Mouse (Mus musculus): Measurements from ENCODE around the gene B230118H07Rik. TPM values are rescaled to one million over a fixed set of nuclear protein-coding genes. Genes with fewer than 3 reads are reported as not detected.
"Not testable (repeated sequence)": the region's sequence is repeated elsewhere in the genome, so short reads cannot be mapped to it uniquely, and the experiment has no call there.

The B230118H07Rik gene
- total RNA-seq, 2 experiments from 2014 or later = 81.0 to 87.2 TPM

GRCm38 (mm10) chr2:101592023-101592841 is 57.1 kb downstream of the B230118H07Rik start:
- no peak for DNase-seq (ENCODE audit: low spot score)

DNA sequence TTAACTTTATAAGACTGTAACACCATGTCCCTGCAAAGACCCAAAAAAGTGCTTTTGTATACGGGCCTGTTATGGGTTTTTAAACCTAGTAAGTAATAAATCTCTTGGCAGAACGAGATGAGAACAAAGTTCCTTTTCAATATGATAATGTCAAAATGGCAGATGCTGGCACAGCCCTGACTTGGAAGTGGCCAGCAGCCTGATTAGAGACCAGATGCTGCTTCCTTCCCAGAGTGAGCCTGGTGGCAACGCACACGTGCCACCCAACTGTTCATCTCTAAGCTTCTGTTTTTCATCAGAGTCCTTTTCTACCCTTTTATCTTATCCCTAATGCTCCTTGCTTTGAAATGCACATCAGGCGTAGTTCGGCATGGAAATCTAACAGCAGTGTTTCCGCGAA is 58.0 kb downstream of the B230118H07Rik start:
- DNase-seq (ENCODE audit: low spot score) = no peak

DNA sequence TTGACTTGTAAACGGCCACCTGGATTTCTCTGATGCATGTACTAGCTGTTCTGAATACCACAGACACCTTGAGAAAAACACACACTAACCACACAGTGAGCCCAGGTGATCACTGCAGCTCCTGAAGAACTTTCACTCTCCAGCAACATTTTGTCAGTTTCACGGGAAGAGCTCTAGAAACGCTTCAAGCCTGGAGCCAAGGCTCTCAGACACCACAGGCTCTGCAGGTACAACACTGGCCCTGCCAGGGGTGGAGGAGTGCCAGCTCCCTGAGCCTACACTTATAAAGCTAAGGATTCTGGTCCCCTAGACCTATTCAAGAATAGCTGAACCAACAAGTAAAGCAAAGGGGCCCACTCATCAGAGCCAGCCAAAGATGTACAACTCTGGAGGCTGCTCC is 67.9 kb downstream of the B230118H07Rik start:
- DNase-seq (ENCODE audit: low spot score) = no peak

- DNase-seq (ENCODE audit: low spot score) = no peak
Measured at GRCm38 (mm10) chr2:101580977-101581376, 68.4 kb downstream of the B230118H07Rik start.

- no peak for DNase-seq (ENCODE audit: low spot score)
Measured at GRCm38 (mm10) chr2:101580428-101580827, 68.9 kb downstream of the B230118H07Rik start.

DNA sequence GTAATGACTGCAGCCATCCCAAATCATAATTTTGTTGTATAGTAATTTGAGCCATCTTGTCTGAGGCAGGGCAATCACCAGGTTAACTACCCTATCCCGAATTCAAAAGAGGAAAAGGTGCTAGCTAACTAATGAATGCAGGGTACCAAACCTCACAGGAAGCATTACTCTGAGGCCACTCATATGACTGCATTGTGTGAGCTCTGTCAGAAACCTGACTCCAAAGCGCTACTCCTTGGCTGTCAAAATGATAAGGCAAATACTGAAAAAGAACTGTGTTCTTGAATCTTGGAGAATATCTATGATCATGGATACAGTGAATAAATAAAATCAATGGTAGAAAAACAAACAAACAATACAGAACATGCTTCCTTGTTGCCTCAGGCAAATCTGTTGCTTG is 69.3 kb downstream of the B230118H07Rik start:
- no peak for DNase-seq (ENCODE audit: low spot score)

GRCm38 (mm10) chr2:101577243-101577642 is 72.1 kb downstream of the B230118H07Rik start:
- no peak for DNase-seq (ENCODE audit: low spot score)

DNA sequence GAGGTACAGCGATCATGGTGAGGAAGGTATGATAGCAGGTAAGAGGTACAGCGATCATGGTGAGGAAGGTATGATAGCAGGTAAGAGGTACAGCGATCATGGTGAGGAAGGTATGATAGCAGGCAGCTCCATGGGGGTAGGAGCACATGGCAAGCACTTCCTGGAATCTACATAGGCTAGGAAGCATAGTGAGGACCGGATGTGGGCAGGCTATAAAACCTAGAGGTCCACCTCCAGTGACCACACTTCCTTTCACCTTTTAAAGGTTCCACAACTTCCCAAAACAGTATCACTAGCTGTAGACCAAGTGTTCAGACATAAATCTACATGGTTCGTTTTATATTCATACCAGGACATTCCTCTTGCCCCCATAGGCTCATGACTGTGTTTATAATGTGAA is 80.1 kb downstream of the B230118H07Rik start:
- DNase-seq (ENCODE audit: low spot score) = no peak

DNA sequence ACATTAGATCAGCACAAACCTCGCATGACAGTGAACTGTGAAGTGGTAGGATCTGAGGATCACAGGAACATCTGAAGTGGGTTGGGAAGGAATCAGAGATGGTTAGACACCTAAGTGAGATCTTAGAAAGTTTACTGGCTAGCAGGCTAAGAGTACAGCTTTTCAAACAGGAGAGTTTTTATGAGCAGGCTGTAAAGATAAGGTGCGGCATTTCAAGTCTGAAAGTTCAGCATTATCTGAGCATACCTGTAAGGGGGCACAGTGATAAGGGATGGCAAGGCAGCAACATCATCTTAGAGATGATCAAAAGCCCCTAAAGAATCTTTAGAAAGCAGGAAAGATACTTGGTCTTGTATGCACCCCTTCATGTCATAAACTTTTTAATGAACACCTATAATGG is 81.8 kb downstream of the B230118H07Rik start:
- DNase-seq (ENCODE audit: low spot score) = no peak

DNA sequence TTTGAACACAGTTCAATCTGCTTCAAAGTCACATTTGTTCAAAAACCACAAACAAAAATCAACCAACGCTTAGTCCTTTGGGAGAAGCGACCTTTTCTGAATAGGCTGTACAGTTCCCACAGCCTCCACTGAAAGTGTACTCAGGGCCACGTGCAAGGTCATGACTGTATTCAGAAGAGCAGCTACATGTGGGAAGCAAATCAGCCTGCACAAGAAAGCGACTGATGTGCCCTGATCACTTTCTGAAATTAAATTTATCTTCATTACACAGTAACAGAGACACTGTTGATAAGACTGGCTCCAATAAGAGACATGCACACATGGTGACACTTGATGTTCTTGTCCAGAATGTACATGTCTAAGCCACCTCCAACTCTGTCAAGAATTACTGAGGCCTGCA is 85.6 kb downstream of the B230118H07Rik start:
- no peak for DNase-seq (ENCODE audit: low spot score)

DNA sequence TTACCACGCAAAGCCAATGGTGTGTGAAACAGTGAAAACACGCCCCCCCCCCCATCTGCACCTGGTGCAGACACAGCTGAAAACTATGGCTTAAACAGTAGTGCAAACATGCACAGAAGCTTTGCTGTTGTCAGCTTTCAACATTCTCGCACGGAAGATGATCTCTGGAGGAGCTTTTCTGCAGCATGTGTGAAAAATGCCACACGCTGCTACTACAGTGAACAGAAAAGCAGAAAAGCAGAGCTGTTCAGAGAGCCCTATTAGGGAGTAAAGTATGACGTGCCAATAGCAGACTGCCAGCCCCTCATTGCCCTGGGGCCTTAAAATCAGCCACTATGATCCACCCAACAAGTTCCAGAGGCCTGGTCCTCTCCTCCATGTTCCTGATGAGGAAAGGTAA is 86.1 kb downstream of the B230118H07Rik start:
- no peak for DNase-seq (ENCODE audit: low spot score)

DNA sequence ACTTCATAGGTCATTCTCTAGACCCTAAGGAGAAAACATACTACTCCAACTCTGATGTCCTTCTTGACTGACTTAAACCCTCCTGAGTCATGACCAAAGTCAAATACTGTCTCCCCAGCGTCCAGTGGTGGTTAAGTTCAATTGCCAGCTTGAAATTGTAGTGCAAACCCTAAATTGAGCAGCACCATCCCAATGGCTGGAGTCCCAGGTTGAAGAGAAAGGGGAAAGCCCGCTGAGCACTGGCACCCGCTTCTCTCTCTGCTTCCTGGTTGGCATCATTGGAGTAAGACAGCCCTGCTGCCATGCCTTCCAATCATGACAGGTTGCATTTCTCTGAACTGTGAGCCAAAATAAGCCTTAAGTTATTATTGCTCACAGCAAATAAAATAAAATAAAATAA is 89.9 kb downstream of the B230118H07Rik start:
- no peak for DNase-seq (ENCODE audit: low spot score)

- DNase-seq (ENCODE audit: low spot score) = no peak
Measured at GRCm38 (mm10) chr2:101555886-101556285, 93.4 kb downstream of the B230118H07Rik start.

- DNase-seq (ENCODE audit: low spot score) = no peak
Measured at GRCm38 (mm10) chr2:101553851-101554250, 95.5 kb downstream of the B230118H07Rik start.

GRCm38 (mm10) chr2:101552301-101552700 is 97.0 kb downstream of the B230118H07Rik start:
- DNase-seq (ENCODE audit: low spot score) = no peak

DNA sequence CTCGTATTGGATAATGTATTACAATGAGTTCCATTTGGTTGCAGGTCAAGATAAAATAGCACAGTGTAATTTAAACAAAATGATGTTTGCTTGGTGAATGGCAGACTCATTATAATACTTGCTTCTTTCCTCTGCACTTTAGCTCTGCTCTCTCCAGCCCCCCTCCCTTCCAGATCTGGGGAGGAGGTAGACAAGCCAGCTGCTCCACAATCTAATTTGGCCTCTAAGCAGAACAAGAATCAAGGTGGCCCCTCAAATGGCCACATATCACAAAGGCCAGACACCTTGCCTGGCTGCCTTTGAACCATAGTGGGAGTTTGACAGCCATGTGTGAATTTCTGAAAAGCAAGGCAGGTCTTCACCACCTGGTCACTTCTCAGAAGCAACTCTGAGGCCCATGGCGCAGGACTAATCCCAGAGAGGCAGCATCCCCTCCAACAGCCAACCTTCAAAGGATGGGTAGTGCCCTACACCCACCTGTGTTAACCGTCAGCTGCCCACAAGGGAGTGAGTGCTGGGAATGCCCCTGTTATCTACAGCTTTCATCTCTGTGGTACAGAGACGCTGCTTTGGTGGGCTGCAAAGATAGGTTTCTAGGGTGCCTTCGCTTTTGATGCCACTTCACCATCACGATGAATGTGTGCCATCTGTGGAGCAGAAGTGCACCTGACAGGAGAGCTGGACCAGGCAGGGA is 98.2 kb downstream of the B230118H07Rik start:
- DNase-seq (ENCODE audit: low spot score) = no peak

DNA sequence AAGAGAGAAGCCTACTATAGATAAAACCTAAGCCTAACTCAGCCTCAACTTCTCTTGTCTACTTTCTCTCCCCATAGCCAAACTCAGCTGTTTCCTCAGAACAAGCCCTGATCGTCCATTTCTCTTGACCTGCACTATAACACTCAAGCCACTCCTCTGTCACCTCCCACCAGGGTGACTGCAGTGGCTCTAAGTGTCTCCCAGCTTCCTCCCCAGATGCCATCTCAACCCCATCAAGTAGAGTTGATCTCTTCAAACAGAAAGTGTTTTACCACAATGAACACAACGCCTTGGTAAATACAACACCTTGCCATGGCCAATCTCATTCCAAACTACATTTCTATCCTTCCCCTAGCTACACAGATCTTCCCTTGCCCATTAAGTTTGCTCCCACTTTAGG is 99.2 kb downstream of the B230118H07Rik start:
- DNase-seq (ENCODE audit: low spot score) = no peak

GRCm38 (mm10) chr2:101548866-101549265 is 100.5 kb downstream of the B230118H07Rik start:
- no peak for DNase-seq (ENCODE audit: low spot score)

- no peak for DNase-seq (ENCODE audit: low spot score)
Measured at GRCm38 (mm10) chr2:101545593-101545992, 103.7 kb downstream of the B230118H07Rik start.

GRCm38 (mm10) chr2:101543704-101544417 is 105.5 kb downstream of the B230118H07Rik start:
- DNase-seq (ENCODE audit: low spot score) = no peak

DNA sequence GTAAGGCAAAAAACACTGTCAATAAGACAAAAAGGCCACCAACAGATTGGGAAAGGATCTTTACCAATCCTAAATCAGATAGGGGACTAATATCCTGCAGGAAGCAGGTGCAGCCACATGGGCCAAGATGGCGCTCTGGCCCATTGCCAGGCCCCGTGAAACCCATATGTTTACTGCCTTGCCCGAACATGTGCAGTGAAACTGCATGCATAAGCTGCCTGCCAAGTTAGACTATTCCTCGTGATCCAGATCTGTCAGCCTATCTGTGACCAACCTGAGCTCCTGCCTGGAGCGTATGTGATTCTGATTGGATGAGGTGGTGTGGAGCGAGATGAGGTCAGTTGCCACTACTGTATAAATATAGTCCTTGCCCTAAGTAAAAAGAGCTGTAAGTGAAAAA is 112.4 kb downstream of the B230118H07Rik start:
- not testable (repeated sequence) for DNase-seq (ENCODE audit: low spot score)

- DNase-seq (ENCODE audit: low spot score) = no peak
Measured at GRCm38 (mm10) chr2:101533741-101534140, 115.6 kb downstream of the B230118H07Rik start.

Measured in gastrocnemius, adult 18-20 months (tissue).